Mouse (Mus musculus): ENCODE results near the gene Zdhhc5. TPM values are rescaled to one million over a fixed set of nuclear protein-coding genes. Genes with fewer than 3 reads are reported as not detected.
A peak's percentile ranks its signal among the peaks of the same experiment; 100 is the strongest.

The Zdhhc5 gene
- polyA plus RNA-seq, 1 experiment from 2014 or later = 18.9 TPM

- H3K4me2 ChIP-seq (replicated peaks) = peak overlapping the region; percentile 74
- ATAC-seq = peak; percentile 96
Observed at GRCm38 (mm10) chr2:84715562-84716361, 782 bp upstream of the Zdhhc5 start.

GRCm38 (mm10) chr2:84714422-84714810, 564 bp downstream of the Zdhhc5 start:
- H3K9ac ChIP-seq (replicated peaks) = peak overlapping the region; percentile 97
- H3K27ac ChIP-seq = peak overlapping the region; percentile 97
- no peaks in the 10 kb centered on the region for H3K9me3 ChIP-seq
- peaks cover 12% of the 10 kb centered on the region for H3K36me3 ChIP-seq
- H3K4me2 ChIP-seq (replicated peaks) = peak overlapping the region; percentile 74
- WGBS = 1% methylated on average over 23 of the region's 26 CpGs
- peaks cover 30% of the 10 kb centered on the region for H3K4me1 ChIP-seq (replicated peaks)
- H3K4me3 ChIP-seq (replicated peaks) = peak overlapping the region; percentile 96
- ATAC-seq = no peak; the same call in 1 of the 2 replicates
- H3K27me3 ChIP-seq = no peaks in the 10 kb centered on the region

More at GRCm38 (mm10) chr2:84715562-84716361, 782 bp upstream of the Zdhhc5 start:
- Histone ChIP-seq H3K27ac (peak overlapping the region; percentile 97), H3K27me3 (no peaks in the 10 kb centered on the region), H3K9ac (replicated peaks) (peak overlapping the region; percentile 97), H3K4me3 (replicated peaks) (peak overlapping the region; percentile 96), H3K9me3 (no peaks in the 10 kb centered on the region), H3K36me3 (peaks cover under 1% of the 10 kb centered on the region), H3K4me1 (replicated peaks) (peaks cover 27% of the 10 kb centered on the region)
- under 1% methylated on average over 33 of the region's 33 CpGs for WGBS

- H3K27me3 ChIP-seq = no peaks in the 10 kb centered on the region
- no peak overlapping the region for H3K9ac ChIP-seq (replicated peaks)
- no peak overlapping the region for H3K27ac ChIP-seq
- H3K4me3 ChIP-seq (replicated peaks) = no peak overlapping the region
- ATAC-seq = no peak
- H3K4me1 ChIP-seq (replicated peaks) = peaks cover 41% of the 10 kb centered on the region
- no peaks in the 10 kb centered on the region for H3K9me3 ChIP-seq
- H3K36me3 ChIP-seq = peaks cover 31% of the 10 kb centered on the region
- WGBS = 90% methylated on average over 2 of the region's 2 CpGs
- H3K4me2 ChIP-seq (replicated peaks) = no peak overlapping the region
Observed at GRCm38 (mm10) chr2:84711898-84712297, 3.1 kb downstream of the Zdhhc5 start.

GRCm38 (mm10) chr2:84707523-84707922, 7.5 kb downstream of the Zdhhc5 start:
- Histone ChIP-seq H3K27ac (no peak overlapping the region), H3K4me1 (replicated peaks) (peaks cover 21% of the 10 kb centered on the region), H3K4me2 (replicated peaks) (no peak overlapping the region), H3K36me3 (peaks cover 39% of the 10 kb centered on the region), H3K27me3 (no peaks in the 10 kb centered on the region), H3K9ac (replicated peaks) (no peak overlapping the region), H3K9me3 (no peaks in the 10 kb centered on the region), H3K4me3 (replicated peaks) (no peak overlapping the region)
- ATAC-seq = no peak
- WGBS = 79% methylated on average over 1 of the region's 1 CpGs

GRCm38 (mm10) chr2:84705295-84705694, 9.7 kb downstream of the Zdhhc5 start:
- 98% methylated on average over 1 of the region's 1 CpGs for WGBS
- Histone ChIP-seq H3K9me3 (no peaks in the 10 kb centered on the region), H3K4me3 (replicated peaks) (no peak overlapping the region), H3K36me3 (peaks cover 36% of the 10 kb centered on the region), H3K4me2 (replicated peaks) (no peak overlapping the region), H3K4me1 (replicated peaks) (peaks cover 16% of the 10 kb centered on the region), H3K9ac (replicated peaks) (no peak overlapping the region), H3K27ac (no peak overlapping the region), H3K27me3 (no peaks in the 10 kb centered on the region)
- no peak for ATAC-seq

GRCm38 (mm10) chr2:84704329-84704728, 10.7 kb downstream of the Zdhhc5 start:
- WGBS = 80% methylated on average over 5 of the region's 5 CpGs
- no peaks in the 10 kb centered on the region for H3K27me3 ChIP-seq
- no peaks in the 10 kb centered on the region for H3K9me3 ChIP-seq
- H3K4me1 ChIP-seq (replicated peaks) = peaks cover 12% of the 10 kb centered on the region
- H3K9ac ChIP-seq (replicated peaks) = no peak overlapping the region
- H3K4me2 ChIP-seq (replicated peaks) = no peak overlapping the region
- H3K4me3 ChIP-seq (replicated peaks) = no peak overlapping the region
- no peak overlapping the region for H3K27ac ChIP-seq
- peaks cover 31% of the 10 kb centered on the region for H3K36me3 ChIP-seq
- no peak for ATAC-seq

- Histone ChIP-seq H3K36me3 (peaks cover 27% of the 10 kb centered on the region), H3K9ac (replicated peaks) (no peak overlapping the region), H3K4me1 (replicated peaks) (peaks cover 3% of the 10 kb centered on the region), H3K4me2 (replicated peaks) (no peak overlapping the region), H3K9me3 (no peaks in the 10 kb centered on the region), H3K27ac (no peak overlapping the region), H3K27me3 (no peaks in the 10 kb centered on the region), H3K4me3 (replicated peaks) (no peak overlapping the region)
- WGBS = 97% methylated on average over 1 of the region's 1 CpGs
- ATAC-seq = no peak
Observed at GRCm38 (mm10) chr2:84703497-84703896, 11.5 kb downstream of the Zdhhc5 start.

- Histone ChIP-seq H3K4me1 (replicated peaks) (no peaks in the 10 kb centered on the region), H3K27ac (no peak overlapping the region), H3K27me3 (no peaks in the 10 kb centered on the region), H3K4me2 (replicated peaks) (no peak overlapping the region), H3K9ac (replicated peaks) (no peak overlapping the region), H3K9me3 (no peaks in the 10 kb centered on the region), H3K4me3 (replicated peaks) (no peak overlapping the region), H3K36me3 (peaks cover 62% of the 10 kb centered on the region)
- no peak for ATAC-seq
- 94% methylated on average over 5 of the region's 5 CpGs for WGBS
Observed at GRCm38 (mm10) chr2:84695007-84695695, 19.8 kb downstream of the Zdhhc5 start.

GRCm38 (mm10) chr2:84690050-84690449, 24.9 kb downstream of the Zdhhc5 start:
- no peaks in the 10 kb centered on the region for H3K9me3 ChIP-seq
- H3K9ac ChIP-seq (replicated peaks) = no peak overlapping the region
- no peak overlapping the region for H3K4me3 ChIP-seq (replicated peaks)
- peaks cover 87% of the 10 kb centered on the region for H3K36me3 ChIP-seq
- no peak overlapping the region for H3K27ac ChIP-seq
- no peak for ATAC-seq
- no peaks in the 10 kb centered on the region for H3K4me1 ChIP-seq (replicated peaks)
- no peaks in the 10 kb centered on the region for H3K27me3 ChIP-seq
- H3K4me2 ChIP-seq (replicated peaks) = no peak overlapping the region
- WGBS = 91% methylated on average over 12 of the region's 12 CpGs

- 0 out of 2 replicates have a peak, but pooled peaks have one; percentile 51 for ATAC-seq
- 87% methylated on average over 2 of the region's 2 CpGs for WGBS
- H3K4me3 ChIP-seq (replicated peaks) = no peak overlapping the region
- H3K4me1 ChIP-seq (replicated peaks) = no peaks in the 10 kb centered on the region
- no peaks in the 10 kb centered on the region for H3K27me3 ChIP-seq
- H3K9ac ChIP-seq (replicated peaks) = no peak overlapping the region
- no peak overlapping the region for H3K4me2 ChIP-seq (replicated peaks)
- H3K27ac ChIP-seq = no peak overlapping the region
- peaks cover 85% of the 10 kb centered on the region for H3K36me3 ChIP-seq
- no peaks in the 10 kb centered on the region for H3K9me3 ChIP-seq
Observed at GRCm38 (mm10) chr2:84688080-84688844, 26.7 kb downstream of the Zdhhc5 start.

- H3K9ac ChIP-seq (replicated peaks) = no peak overlapping the region
Observed at GRCm38 (mm10) chr2:84682605-84683183, 32.3 kb downstream of the Zdhhc5 start.

More at GRCm38 (mm10) chr2:84682605-84683183, 32.3 kb downstream of the Zdhhc5 start:
- Histone ChIP-seq H3K4me2 (replicated peaks) (no peak overlapping the region), H3K4me3 (replicated peaks) (no peak overlapping the region), H3K9me3 (no peaks in the 10 kb centered on the region), H3K27me3 (no peaks in the 10 kb centered on the region), H3K4me1 (replicated peaks) (peaks cover 10% of the 10 kb centered on the region), H3K27ac (no peak overlapping the region), H3K36me3 (peaks cover 43% of the 10 kb centered on the region)
- no peak for ATAC-seq
- 90% methylated on average over 6 of the region's 6 CpGs for WGBS

Data from midbrain, embryonic 13.5 days (tissue).